Mouse (Mus musculus) liver, embryonic 14.5 days (tissue): ENCODE data around the gene Sbf1.

ENCODE experiments used
- CTCF ChIP-seq: IDR thresholded peaks from 2 replicates; pipeline ENCODE4 v1.5.1; 2016; ENCODE audit warnings: antibody characterized with exemption, low read depth, control low read depth
- EP300 ChIP-seq: IDR thresholded peaks from 2 replicates; pipeline ENCODE4 v1.6.1; 2016; ENCODE audit warnings: antibody characterized with exemption, low read depth

GRCm38 (mm10) chr15:89289455-89289854 is 25.7 kb downstream of the Sbf1 start:
- TF ChIP-seq CTCF (no peak), EP300 (no peak)
